Mouse (Mus musculus): Measurements from ENCODE around the gene Tbccd1. TPM values are rescaled to one million over a fixed set of nuclear protein-coding genes. Genes with fewer than 3 reads are reported as not detected.
A peak's percentile ranks its signal among the peaks of the same experiment; 100 is the strongest.

The Tbccd1 gene
- total and polyA plus RNA-seq, 2 experiments from 2014 or later = 16.9 to 17.5 TPM

GRCm38 (mm10) chr16:22844834-22845233 lies 12.6 kb downstream of the Tbccd1 start:
- Histone ChIP-seq H3K36me3 (ENCODE audit: insufficient read depth, low read length) (0 out of 2 replicates have a peak, but pooled peaks cover 5% of the 10 kb centered on the region), H3K4me2 (ENCODE audit: low read depth, low read length) (peak overlapping the region; percentile 99), H3K27ac (peak overlapping the region; percentile 68; the same call in 1 of the 2 replicates), H3K27me3 (ENCODE audit: insufficient read depth, low read length) (no peaks in the 10 kb centered on the region), H3K4me1 (ENCODE audit: insufficient read depth, low read length) (0 out of 2 replicates have a peak, but pooled peaks cover 7% of the 10 kb centered on the region), H3K9me3 (ENCODE audit: low read length) (no peaks in the 10 kb centered on the region), H3K4me3 (ENCODE audit: low read length) (peak overlapping the region; percentile 60), H3K9ac (replicated peaks; ENCODE audit: low read length) (peak overlapping the region; percentile 30; the same call in 1 of the 2 replicates)
- TF ChIP-seq CTCF (IDR thresholded peaks at IDR 0.05; ENCODE audit: low read depth) = no peak
- WGBS = 68% methylated on average over 5 of the region's 5 CpGs
- ATAC-seq (no peak), DNase-seq (ENCODE audit: low spot score) (no peak)

- ATAC-seq (peak; percentile 96), DNase-seq (ENCODE audit: low spot score) (peak; percentile 92)
- WGBS = 7% methylated on average over 26 of the region's 26 CpGs
- Histone ChIP-seq H3K36me3 (ENCODE audit: insufficient read depth, low read length) (0 out of 2 replicates have a peak, but pooled peaks cover 5% of the 10 kb centered on the region), H3K27me3 (ENCODE audit: insufficient read depth, low read length) (no peaks in the 10 kb centered on the region), H3K4me2 (ENCODE audit: low read depth, low read length) (peak overlapping the region; percentile 99), H3K27ac (peak overlapping the region; percentile 68), H3K9ac (replicated peaks; ENCODE audit: low read length) (peak overlapping the region; percentile 75), H3K9me3 (ENCODE audit: low read length) (no peaks in the 10 kb centered on the region), H3K4me1 (ENCODE audit: insufficient read depth, low read length) (0 out of 2 replicates have a peak, but pooled peaks cover 7% of the 10 kb centered on the region), H3K4me3 (ENCODE audit: low read length) (peak overlapping the region; percentile 60)
- no peak for TF ChIP-seq CTCF (IDR thresholded peaks at IDR 0.05; ENCODE audit: low read depth)
These were observed 13.2 kb downstream of the Tbccd1 start for GRCm38 (mm10) chr16:22844061-22844801.

- H3K9ac ChIP-seq (replicated peaks; ENCODE audit: low read length) = no peak overlapping the region
- H3K4me3 ChIP-seq (ENCODE audit: low read length) = no peak overlapping the region
- ATAC-seq (no peak), DNase-seq (ENCODE audit: low spot score) (no peak)
- peaks cover 5% of the 10 kb centered on the region; the same call in 1 of the 2 replicates for H3K36me3 ChIP-seq (ENCODE audit: insufficient read depth, low read length)
- no peaks in the 10 kb centered on the region for H3K9me3 ChIP-seq (ENCODE audit: low read length)
- no peaks in the 10 kb centered on the region for H3K27me3 ChIP-seq (ENCODE audit: insufficient read depth, low read length)
- 0 out of 2 replicates have a peak, but pooled peaks cover 7% of the 10 kb centered on the region for H3K4me1 ChIP-seq (ENCODE audit: insufficient read depth, low read length)
- WGBS = 92% methylated on average over 5 of the region's 5 CpGs
- no peak overlapping the region for H3K27ac ChIP-seq
- no peak for TF ChIP-seq CTCF (IDR thresholded peaks at IDR 0.05; ENCODE audit: low read depth)
- H3K4me2 ChIP-seq (ENCODE audit: low read depth, low read length) = no peak overlapping the region
These were observed 14.6 kb downstream of the Tbccd1 start for GRCm38 (mm10) chr16:22842871-22843270.

- ATAC-seq = no peak
- peaks cover 5% of the 10 kb centered on the region; the same call in 1 of the 2 replicates for H3K36me3 ChIP-seq (ENCODE audit: insufficient read depth, low read length)
- no peak for DNase-seq (ENCODE audit: low spot score)
- no peak overlapping the region for H3K9ac ChIP-seq (replicated peaks; ENCODE audit: low read length)
- H3K4me1 ChIP-seq (ENCODE audit: insufficient read depth, low read length) = no peaks in the 10 kb centered on the region
- H3K27me3 ChIP-seq (ENCODE audit: insufficient read depth, low read length) = no peaks in the 10 kb centered on the region
- H3K27ac ChIP-seq = no peak overlapping the region
- TF ChIP-seq CTCF (IDR thresholded peaks at IDR 0.05; ENCODE audit: low read depth) = no peak
- 94% methylated on average over 3 of the region's 3 CpGs for WGBS
- H3K4me2 ChIP-seq (ENCODE audit: low read depth, low read length) = no peak overlapping the region
- no peak overlapping the region for H3K4me3 ChIP-seq (ENCODE audit: low read length)
- no peaks in the 10 kb centered on the region for H3K9me3 ChIP-seq (ENCODE audit: low read length)
These were observed 18.2 kb downstream of the Tbccd1 start for GRCm38 (mm10) chr16:22839146-22839857.

- no peaks in the 10 kb centered on the region for H3K4me1 ChIP-seq (ENCODE audit: insufficient read depth, low read length)
- H3K4me3 ChIP-seq (ENCODE audit: low read length) = no peak overlapping the region
- no peak overlapping the region for H3K27ac ChIP-seq
- H3K9me3 ChIP-seq (ENCODE audit: low read length) = no peaks in the 10 kb centered on the region
- 81% methylated on average over 3 of the region's 3 CpGs for WGBS
- no peak for DNase-seq (ENCODE audit: low spot score)
- ATAC-seq = no peak
- no peak overlapping the region for H3K4me2 ChIP-seq (ENCODE audit: low read depth, low read length)
- no peaks in the 10 kb centered on the region for H3K27me3 ChIP-seq (ENCODE audit: insufficient read depth, low read length)
- no peaks in the 10 kb centered on the region for H3K36me3 ChIP-seq (ENCODE audit: insufficient read depth, low read length)
- no peak for TF ChIP-seq CTCF (IDR thresholded peaks at IDR 0.05; ENCODE audit: low read depth)
- no peak overlapping the region for H3K9ac ChIP-seq (replicated peaks; ENCODE audit: low read length)
These were observed 24.4 kb downstream of the Tbccd1 start for GRCm38 (mm10) chr16:22832932-22833525.

DNA sequence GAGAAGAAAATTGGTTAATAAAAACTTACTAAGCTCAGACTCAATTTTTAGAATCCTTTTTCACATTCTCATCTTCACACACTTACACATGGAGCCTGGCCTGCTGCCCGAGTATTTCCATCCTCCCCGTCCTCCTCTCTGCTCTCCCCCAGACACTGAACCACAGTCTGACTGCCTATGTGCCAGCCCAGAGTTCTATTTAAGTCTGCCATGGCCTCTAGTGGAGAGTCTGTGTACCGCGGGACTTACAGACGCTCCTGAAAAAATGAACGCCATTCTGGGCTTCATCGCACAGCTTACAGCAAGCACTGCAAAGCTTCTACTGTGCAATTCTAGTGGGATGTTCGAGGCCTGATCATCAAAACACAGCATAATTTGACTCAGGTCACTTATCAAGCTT lies 36.7 kb downstream of the Tbccd1 start:
- Histone ChIP-seq H3K9me3 (ENCODE audit: low read length) (no peaks in the 10 kb centered on the region), H3K4me3 (ENCODE audit: low read length) (no peak overlapping the region), H3K36me3 (ENCODE audit: insufficient read depth, low read length) (peaks cover 4% of the 10 kb centered on the region; the same call in 1 of the 2 replicates), H3K4me1 (ENCODE audit: insufficient read depth, low read length) (no peaks in the 10 kb centered on the region), H3K4me2 (ENCODE audit: low read depth, low read length) (no peak overlapping the region), H3K9ac (replicated peaks; ENCODE audit: low read length) (no peak overlapping the region), H3K27ac (no peak overlapping the region), H3K27me3 (ENCODE audit: insufficient read depth, low read length) (no peaks in the 10 kb centered on the region)
- WGBS = 34% methylated on average over 8 of the region's 8 CpGs
- DNase-seq (ENCODE audit: low spot score) (peak; percentile 78), ATAC-seq (peak; percentile 92)
- TF ChIP-seq CTCF (IDR thresholded peaks at IDR 0.05; ENCODE audit: low read depth) = peak; percentile 71
